Mouse (Mus musculus): ENCODE results near the gene Ddx60.

GRCm38 (mm10) chr8:61992796-61993195 is 64.9 kb downstream of the Ddx60 start:
- no peak for TF ChIP-seq POLR2A (IDR thresholded peaks at IDR 0.05; ENCODE audit: insufficient read depth, low read depth, low read length)
- no peak for TF ChIP-seq CTCF (IDR thresholded peaks at IDR 0.05; ENCODE audit: insufficient read depth, low read depth, low read length)
